Mouse (Mus musculus) ES-E14 (cell line): ENCODE measurements around the gene Atp1b1.

Experiments used
- HCFC1 ChIP-seq: IDR thresholded peaks from 2 replicates; pipeline ENCODE4 v1.6.1; 2012; ENCODE audit warnings: low read length, inconsistent platforms, borderline replicate concordance; ENCODE audit not compliant: insufficient read depth
- ZNF384 ChIP-seq: IDR thresholded peaks from 2 replicates; pipeline ENCODE4 v1.6.1; 2012; ENCODE audit warnings: low read depth, low read length, inconsistent platforms

GRCm38 (mm10) chr1:164389743-164390142 lies 68.4 kb downstream of the Atp1b1 start:
- TF ChIP-seq ZNF384 (no peak), HCFC1 (no peak)
